Mouse (Mus musculus): Measurements from ENCODE around the gene Neo1. TPM values are rescaled to one million over a fixed set of nuclear protein-coding genes. Genes with fewer than 3 reads are reported as not detected.

Neo1 gene
- polyA plus RNA-seq, 1 experiment from 2014 or later, result 39.4 TPM

DNA sequence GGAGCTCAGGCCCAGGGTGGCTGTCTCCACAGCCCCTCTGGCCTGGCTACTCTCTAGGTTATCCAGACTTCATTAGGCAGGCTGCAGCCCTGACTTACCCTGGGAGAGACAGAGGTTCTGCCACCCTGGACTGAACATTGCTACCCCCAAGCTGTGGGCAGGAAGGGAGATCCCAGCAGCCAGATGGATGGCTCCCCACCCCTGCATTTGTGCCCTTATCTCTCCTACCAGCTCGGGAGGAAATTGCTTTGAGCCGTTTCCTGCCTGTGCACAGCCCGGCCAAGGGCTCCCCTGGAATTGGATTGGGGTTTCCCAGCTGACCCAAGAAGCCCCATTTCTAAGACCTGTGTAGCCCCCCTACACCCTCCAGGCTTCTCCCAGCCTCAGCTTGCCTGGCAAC, 189.2 kb downstream of the Neo1 start:
- no peak overlapping the region for H3K9ac ChIP-seq
- H3K27ac ChIP-seq (replicated peaks), result no peak overlapping the region
- ATAC-seq (ENCODE audit: low read depth), result no peak
- 60% methylated on average over 3 of the region's 3 CpGs for WGBS
- no peak overlapping the region for H3K4me3 ChIP-seq
- H3K36me3 ChIP-seq, result peaks cover 17% of the 10 kb centered on the region; the same call in 1 of the 2 replicates
- H3K4me1 ChIP-seq (replicated peaks), result peaks cover 40% of the 10 kb centered on the region
- H3K4me2 ChIP-seq, result no peak overlapping the region
- peaks cover 5% of the 10 kb centered on the region; the same call in 1 of the 2 replicates for H3K27me3 ChIP-seq
- no peaks in the 10 kb centered on the region for H3K9me3 ChIP-seq

DNA sequence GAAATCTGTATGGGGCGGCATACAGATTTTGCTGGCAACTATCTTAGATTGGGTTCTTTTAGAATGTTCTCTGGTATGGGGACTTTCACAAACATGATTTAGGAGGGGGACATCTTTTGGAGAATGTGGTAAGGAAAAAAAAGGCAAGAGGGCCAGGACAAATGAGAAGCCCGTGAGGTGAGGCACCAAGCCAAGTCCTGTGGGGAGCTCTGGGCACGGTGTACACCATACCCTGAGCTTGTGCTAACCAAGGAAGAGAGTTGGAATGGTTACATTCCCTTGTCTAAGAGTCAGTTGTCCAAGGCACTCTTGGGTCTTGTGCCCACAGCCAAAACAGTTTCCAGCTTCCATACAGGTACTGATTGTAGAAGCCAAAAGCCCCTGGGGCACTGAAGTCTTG, 191.6 kb downstream of the Neo1 start:
- no peaks in the 10 kb centered on the region for H3K9me3 ChIP-seq
- H3K9ac ChIP-seq, result no peak overlapping the region
- peaks cover 20% of the 10 kb centered on the region for H3K4me1 ChIP-seq (replicated peaks)
- H3K4me3 ChIP-seq, result no peak overlapping the region
- WGBS, result 92% methylated on average over 3 of the region's 3 CpGs
- H3K27me3 ChIP-seq, result peaks cover 4% of the 10 kb centered on the region; the same call in 1 of the 2 replicates
- no peak overlapping the region for H3K27ac ChIP-seq (replicated peaks)
- no peak overlapping the region for H3K4me2 ChIP-seq
- peaks cover 17% of the 10 kb centered on the region; the same call in 1 of the 2 replicates for H3K36me3 ChIP-seq
- ATAC-seq (ENCODE audit: low read depth), result no peak

DNA sequence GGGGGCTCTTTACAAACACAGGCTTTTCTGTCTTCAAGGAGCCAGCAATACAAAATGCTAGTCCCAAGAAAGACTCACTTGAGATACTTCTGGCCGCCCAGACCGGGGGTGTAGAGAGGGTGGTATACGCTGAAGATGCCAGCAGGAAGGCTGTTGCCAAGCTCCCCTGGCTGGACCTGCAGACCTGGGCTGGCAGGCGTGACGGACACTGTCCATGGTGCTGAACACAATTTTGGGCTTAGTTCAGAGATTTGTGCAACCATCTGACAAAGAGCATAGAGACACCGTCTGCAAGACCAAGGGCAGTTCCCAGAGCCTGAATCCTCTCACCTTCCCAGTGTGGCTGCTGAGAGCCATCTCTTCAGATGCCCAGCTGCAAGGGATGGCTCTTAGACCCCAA, 194.6 kb downstream of the Neo1 start:
- no peak for ATAC-seq (ENCODE audit: low read depth)
- 29% methylated on average over 6 of the region's 6 CpGs for WGBS
- Histone ChIP-seq H3K9ac (no peak overlapping the region), H3K27ac (replicated peaks) (no peak overlapping the region), H3K9me3 (no peaks in the 10 kb centered on the region), H3K4me1 (replicated peaks) (peaks cover 17% of the 10 kb centered on the region), H3K36me3 (peaks cover 17% of the 10 kb centered on the region; the same call in 1 of the 2 replicates), H3K4me2 (no peak overlapping the region), H3K4me3 (no peak overlapping the region), H3K27me3 (0 out of 2 replicates have a peak, but pooled peaks cover 4% of the 10 kb centered on the region)

DNA sequence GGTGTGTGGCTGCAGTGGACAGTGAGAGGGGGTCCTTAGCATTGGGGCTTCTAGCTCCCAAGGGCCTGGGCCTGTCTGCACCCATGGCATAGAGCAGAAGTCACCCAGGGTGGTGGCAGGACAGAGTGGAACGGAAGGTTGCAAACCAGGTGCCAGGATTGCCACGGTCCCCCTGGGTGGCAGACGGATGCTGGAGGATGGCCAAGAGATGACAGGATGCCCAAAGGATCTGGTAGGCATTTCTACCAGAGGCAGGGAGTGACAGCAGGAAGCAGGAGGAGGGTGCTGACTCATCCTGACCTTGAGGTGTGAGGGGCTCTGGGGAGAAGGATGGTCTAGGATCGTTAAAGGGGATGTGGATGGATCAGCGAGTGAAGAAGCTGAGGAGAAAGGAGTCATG, 197.7 kb downstream of the Neo1 start:
- no peaks in the 10 kb centered on the region for H3K36me3 ChIP-seq
- H3K4me2 ChIP-seq, result no peak overlapping the region
- H3K27ac ChIP-seq (replicated peaks), result no peak overlapping the region
- peaks cover 34% of the 10 kb centered on the region for H3K4me1 ChIP-seq (replicated peaks)
- H3K27me3 ChIP-seq, result no peaks in the 10 kb centered on the region
- ATAC-seq (ENCODE audit: low read depth), result 0 out of 2 replicates have a peak, but pooled peaks have one; percentile 46
- H3K9ac ChIP-seq, result no peak overlapping the region
- no peaks in the 10 kb centered on the region for H3K9me3 ChIP-seq
- 72% methylated on average over 5 of the region's 5 CpGs for WGBS
- H3K4me3 ChIP-seq, result no peak overlapping the region

DNA sequence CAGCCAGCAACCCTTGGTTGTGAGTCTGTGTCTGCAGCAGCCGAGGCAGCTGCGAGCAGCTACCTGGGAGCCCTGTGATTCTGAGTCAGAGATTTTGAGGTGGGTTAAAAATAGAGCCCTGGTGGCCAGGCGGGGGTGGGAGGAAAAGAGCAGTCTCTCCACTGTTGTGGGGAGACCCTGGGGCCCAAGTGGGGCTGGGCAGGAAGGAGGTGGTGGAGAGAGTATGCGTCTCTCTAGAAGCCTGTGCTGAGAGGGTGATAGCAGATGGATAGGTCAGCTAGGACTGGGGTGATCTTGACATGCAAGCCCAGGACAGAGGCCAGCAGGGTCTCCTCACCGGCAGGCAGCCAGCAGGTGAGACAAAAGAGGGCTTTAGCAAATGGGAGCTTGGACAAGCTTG, 199.1 kb downstream of the Neo1 start:
- H3K27ac ChIP-seq (replicated peaks), result no peak overlapping the region
- H3K4me3 ChIP-seq, result no peak overlapping the region
- H3K36me3 ChIP-seq, result no peaks in the 10 kb centered on the region
- no peak overlapping the region for H3K9ac ChIP-seq
- WGBS, result 80% methylated on average over 5 of the region's 5 CpGs
- no peaks in the 10 kb centered on the region for H3K27me3 ChIP-seq
- no peaks in the 10 kb centered on the region for H3K9me3 ChIP-seq
- H3K4me2 ChIP-seq, result no peak overlapping the region
- no peak for ATAC-seq (ENCODE audit: low read depth)
- H3K4me1 ChIP-seq (replicated peaks), result peaks cover 37% of the 10 kb centered on the region

DNA sequence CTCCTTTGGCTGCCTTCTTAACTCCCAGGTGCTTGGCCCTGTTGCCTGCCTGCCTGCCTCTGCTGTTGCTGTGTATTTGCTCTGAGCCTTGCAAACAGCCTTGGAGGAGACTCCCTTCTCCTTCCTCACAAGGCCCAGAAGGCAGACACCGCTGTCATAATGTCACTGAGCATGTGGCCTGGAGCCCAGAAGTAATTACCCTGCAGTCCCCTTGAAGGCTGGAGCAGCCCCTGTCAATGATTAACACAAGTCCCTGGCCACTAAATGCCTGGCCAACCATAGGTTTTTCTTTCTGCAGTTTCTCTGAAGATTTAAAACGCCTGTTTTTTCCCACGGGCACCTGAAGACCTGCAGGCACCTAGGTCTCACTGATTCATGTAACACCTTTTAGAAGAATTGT, 203.3 kb downstream of the Neo1 start:
- Histone ChIP-seq H3K9me3 (no peaks in the 10 kb centered on the region), H3K4me1 (replicated peaks) (peaks cover 60% of the 10 kb centered on the region), H3K4me3 (no peak overlapping the region), H3K9ac (no peak overlapping the region), H3K4me2 (no peak overlapping the region), H3K36me3 (no peaks in the 10 kb centered on the region), H3K27ac (replicated peaks) (no peak overlapping the region), H3K27me3 (no peaks in the 10 kb centered on the region)
- 54% methylated on average over 3 of the region's 3 CpGs for WGBS
- ATAC-seq (ENCODE audit: low read depth), result no peak

DNA sequence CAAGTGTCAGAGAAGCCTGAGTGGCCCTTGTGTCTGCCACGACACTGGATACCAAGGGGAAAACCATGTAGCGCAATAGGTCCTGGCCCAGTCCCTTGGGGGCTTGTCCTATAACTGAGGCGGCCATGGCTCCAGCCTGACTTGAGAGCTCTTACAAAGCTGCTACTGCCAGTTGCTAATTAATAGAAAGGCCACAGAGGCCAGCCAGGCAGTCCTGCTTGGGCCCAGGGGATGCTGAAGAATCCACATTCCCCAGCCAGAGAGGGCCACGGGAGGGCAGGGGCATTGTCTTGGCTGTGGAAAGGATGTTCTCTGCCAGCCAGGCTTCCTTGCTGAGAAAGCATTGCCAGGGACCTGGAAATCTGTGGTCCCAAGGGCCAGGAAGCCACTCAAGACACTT, 206.6 kb downstream of the Neo1 start:
- no peak overlapping the region for H3K27ac ChIP-seq (replicated peaks)
- no peak overlapping the region for H3K4me3 ChIP-seq
- H3K9ac ChIP-seq, result no peak overlapping the region
- peaks cover 23% of the 10 kb centered on the region for H3K27me3 ChIP-seq
- WGBS, result 56% methylated on average over 4 of the region's 4 CpGs
- H3K36me3 ChIP-seq, result no peaks in the 10 kb centered on the region
- H3K4me2 ChIP-seq, result no peak overlapping the region
- ATAC-seq (ENCODE audit: low read depth), result no peak
- no peaks in the 10 kb centered on the region for H3K9me3 ChIP-seq
- peaks cover 77% of the 10 kb centered on the region for H3K4me1 ChIP-seq (replicated peaks)

Other genes with a start within 250 kb of the Neo1 start
- 2.6 and 3.0 TPM in 2 replicates for gene Hcn4, start 213.0 kb downstream of the Neo1 start, polyA plus RNA-seq (2015; fragmentation: Nextera tagmentation; extraction: Ambion mirVana)